8 mouse cellular contexts compared by ENCODE assay signal in genomic region chr11:17052476-17053049, GRCm38 (mm10). TPM values are rescaled to one million over a fixed set of nuclear protein-coding genes. Genes with fewer than 3 reads are reported as not detected.
A peak's percentile ranks its signal among the peaks of the same experiment; 100 is the strongest.
DNase-seq lines count a peak whose midpoint lies in the region; ATAC-seq lines count a peak whose summit lies in the region.

No protein-coding gene starts in this region.

- peak; percentile 9 to 11 for DNase-seq in heart, adult 18-20 months
- DNase-seq in heart, postnatal 25 days (ENCODE audit: low spot score) = no peak
- DNase-seq in forebrain, embryonic 14.5 days (ENCODE audit: low spot score) = peak; percentile 33
- peak; percentile 9 for DNase-seq in yolk sac, embryonic 10.5 days (ENCODE audit: low spot score)

- peak overlapping the region; percentile 80 for H3K9ac ChIP-seq in forebrain, embryonic 14.5 days (ENCODE audit: low read length)
- peak overlapping the region; percentile 73 for H3K9ac ChIP-seq in intestine, embryonic 16.5 days (ENCODE audit: low read depth, low read length)

- ATAC-seq in forebrain, embryonic 14.5 days = peak; percentile 17; the same call in 1 of the 2 replicates
- no peak for ATAC-seq in intestine, embryonic 16.5 days
- ATAC-seq in megakaryocyte progenitor cell, adult 5-6 weeks (replicated peaks; ENCODE audit: poor library complexity) = 0 out of 2 replicates have a peak, but pooled peaks have one; percentile 16
- ATAC-seq in megakaryocyte-erythroid progenitor cell, adult 5-6 weeks (replicated peaks; ENCODE audit: low FRiP score, low TSS enrichment, poor library complexity, severe bottlenecking) = no peak

- H3K4me2 ChIP-seq in forebrain, embryonic 14.5 days (ENCODE audit: low read length) = peak overlapping the region; percentile 69
- peak overlapping the region; percentile 55 for H3K4me2 ChIP-seq in intestine, embryonic 16.5 days (ENCODE audit: low read depth, low read length)

- H3K9me3 ChIP-seq in forebrain, embryonic 14.5 days (replicated peaks; ENCODE audit: control insufficient read depth, low read length) = no peaks in the 10 kb centered on the region
- no peaks in the 10 kb centered on the region for H3K9me3 ChIP-seq in intestine, embryonic 16.5 days (ENCODE audit: control insufficient read depth, low read length)

- 0 out of 2 replicates have a peak, but pooled peaks cover 4% of the 10 kb centered on the region for H3K36me3 ChIP-seq in forebrain, embryonic 14.5 days (ENCODE audit: control insufficient read depth, insufficient read depth, low read length)
- no peaks in the 10 kb centered on the region for H3K36me3 ChIP-seq in intestine, embryonic 16.5 days (ENCODE audit: control insufficient read depth, insufficient read depth, low read length)

- H3K4me1 ChIP-seq in brown adipose tissue, adult 24 weeks (ENCODE audit: control insufficient read depth, insufficient read depth, insufficient read length, low read length) = no peaks in the 10 kb centered on the region
- H3K4me1 ChIP-seq in forebrain, embryonic 14.5 days (ENCODE audit: control insufficient read depth, insufficient read depth, low read length) = peaks cover 4% of the 10 kb centered on the region; the same call in 1 of the 2 replicates
- no peaks in the 10 kb centered on the region for H3K4me1 ChIP-seq in intestine, embryonic 16.5 days (ENCODE audit: control insufficient read depth, insufficient read depth, low read length)

- no peak overlapping the region for H3K27ac ChIP-seq in brown adipose tissue, adult 24 weeks (replicated peaks; ENCODE audit: low read depth, low read length)
- peak overlapping the region; percentile 76 for H3K27ac ChIP-seq in forebrain, embryonic 14.5 days (ENCODE audit: low read depth, low read length)
- H3K27ac ChIP-seq in intestine, embryonic 16.5 days (ENCODE audit: low read length) = peak overlapping the region; percentile 68; the same call in 1 of the 2 replicates

- 20% methylated on average over 6 of the region's 6 CpGs for WGBS in forebrain, embryonic 14.5 days
- 14% methylated on average over 6 of the region's 6 CpGs for WGBS in intestine, embryonic 16.5 days

- intact Hi-C loops in heart, postnatal 25 days (cut with DNase I) = loop anchor here (5.0 to 10.0 kb wide), 2 partner anchors 110 to 162 kb away; partner anchors contain the start of gene Pno1

- H3K4me3 ChIP-seq in brown adipose tissue, adult 24 weeks (ENCODE audit: insufficient read depth, low read depth, low read length) = peak overlapping the region; percentile 67
- H3K4me3 ChIP-seq in forebrain, embryonic 14.5 days (ENCODE audit: low read depth, low read length) = peak overlapping the region; percentile 67
- H3K4me3 ChIP-seq in intestine, embryonic 16.5 days (ENCODE audit: low read length) = peak overlapping the region; percentile 56

- no peaks in the 10 kb centered on the region for H3K27me3 ChIP-seq in forebrain, embryonic 14.5 days (replicated peaks; ENCODE audit: control insufficient read depth, insufficient read depth, low read length)
- no peaks in the 10 kb centered on the region for H3K27me3 ChIP-seq in intestine, embryonic 16.5 days (replicated peaks; ENCODE audit: control insufficient read depth, insufficient read depth, low read length)

RNA-seq across cellular contexts. Expression of gene Plek, which starts 0.4 kb away (rescaled TPM):
- total RNA-seq in heart, adult 18-20 months (2021) = 1 to 10 TPM; 3.6 to 5.6 TPM
- 1 to 10 TPM; 4.5 to 4.6 TPM for total RNA-seq in heart, postnatal 25 days (2021)
- polyA plus RNA-seq in brown adipose tissue, adult 24 weeks (2012; ENCODE audit: insufficient read depth, insufficient read length, missing spikeins) = 3.1 and 5.0 TPM in 2 replicates
- 2.4 and 3.3 TPM in 2 replicates for polyA plus RNA-seq in forebrain, embryonic 14.5 days (2014; fragmentation: Nextera tagmentation; extraction: Ambion mirVana)
- 2.2 TPM in 2 replicates for polyA plus RNA-seq in intestine, embryonic 16.5 days (2015; fragmentation: Nextera tagmentation; extraction: Ambion mirVana)
- total RNA-seq in megakaryocyte progenitor cell, adult 5-6 weeks (2015) = 26.6 and 31.3 TPM in 2 replicates
- 28.4 and 31.3 TPM in 2 replicates for total RNA-seq in megakaryocyte progenitor cell, adult 5-6 weeks (2017)
- 1.7 and 10.1 TPM in 2 replicates for total RNA-seq in megakaryocyte-erythroid progenitor cell, adult 5-6 weeks (2014; fragmentation: Nextera tagmentation)
- 27.3 and 65.3 TPM in 2 replicates for total RNA-seq in megakaryocyte-erythroid progenitor cell, adult 5-6 weeks (2017)

RNA-seq across cellular contexts. Expression of gene Cnrip1, which starts 1.2 kb away (rescaled TPM):
- total RNA-seq in heart, adult 18-20 months (2021) = 1 to 10 TPM; 3.1 to 3.4 TPM
- 1 to 10 TPM; 4.4 to 5.1 TPM for total RNA-seq in heart, postnatal 25 days (2021)
- polyA plus RNA-seq in brown adipose tissue, adult 24 weeks (2012; ENCODE audit: insufficient read depth, insufficient read length, missing spikeins) = 1.3 and 3.3 TPM in 2 replicates
- polyA plus RNA-seq in forebrain, embryonic 14.5 days (2014; fragmentation: Nextera tagmentation; extraction: Ambion mirVana) = 114 and 131 TPM in 2 replicates
- polyA plus RNA-seq in intestine, embryonic 16.5 days (2015; fragmentation: Nextera tagmentation; extraction: Ambion mirVana) = 20.4 and 22.6 TPM in 2 replicates
- 1.9 and 2.6 TPM in 2 replicates for total RNA-seq in megakaryocyte progenitor cell, adult 5-6 weeks (2015)
- total RNA-seq in megakaryocyte progenitor cell, adult 5-6 weeks (2017) = 0.12 and 1.3 TPM in 2 replicates
- 0.70 and 0.92 TPM in 2 replicates for total RNA-seq in megakaryocyte-erythroid progenitor cell, adult 5-6 weeks (2014; fragmentation: Nextera tagmentation)
- 2.0 and 2.7 TPM in 2 replicates for total RNA-seq in megakaryocyte-erythroid progenitor cell, adult 5-6 weeks (2017)

Comparison
In these comparisons a context has a peak if more than half of its experiments do, and no peak if none do; other contexts are left out.
1. ATAC-seq: peak in forebrain, embryonic 14.5 days (single experiment) and megakaryocyte progenitor cell, adult 5-6 weeks (single experiment); none in intestine, embryonic 16.5 days (single experiment) and megakaryocyte-erythroid progenitor cell, adult 5-6 weeks (single experiment).
2. Peak in every context shown above with its lines, with median percentiles within 50 percentile points of each other: H3K4me3 ChIP-seq.